Mouse (Mus musculus) ES-Bruce4 (cell line): ENCODE measurements around the gene Rasgef1c.

Source experiments
- CTCF ChIP-seq: IDR thresholded peaks from one replicate; pipeline ENCODE4 v1.8.1; 2011; ENCODE audit warnings: low read depth, low read length
- EP300 ChIP-seq: IDR thresholded peaks from 2 replicates; pipeline ENCODE4 v1.6.1; 2011; ENCODE audit warnings: low read depth, low read length; ENCODE audit not compliant: insufficient read depth

DNA sequence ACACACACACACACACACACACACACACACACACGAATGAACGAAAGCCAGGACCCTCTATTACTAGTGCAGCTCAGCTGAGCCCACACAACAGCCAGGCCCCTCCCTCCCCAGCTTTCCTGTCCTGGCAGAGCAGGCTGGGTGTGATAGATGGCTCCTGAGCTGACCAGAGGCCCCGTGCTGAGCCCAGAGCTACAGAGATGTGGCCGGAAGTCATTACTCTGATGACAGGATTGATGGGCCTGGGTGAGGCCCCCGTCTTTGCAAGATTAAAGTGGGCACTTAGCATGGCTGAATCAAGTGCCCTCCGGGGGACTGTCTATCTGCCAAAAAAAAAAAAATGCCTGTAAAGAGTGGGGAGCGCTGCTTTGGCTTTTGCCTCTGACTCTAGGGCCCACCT, 30.2 kb downstream of the Rasgef1c start:
- TF ChIP-seq EP300 (no peak), CTCF (no peak)
